Mouse (Mus musculus): ENCODE results near the gene Rpl18. TPM values are rescaled to one million over a fixed set of nuclear protein-coding genes. Genes with fewer than 3 reads are reported as not detected.

The Rpl18 gene
- total RNA-seq, 1 experiment, result 3,487 TPM

GRCm38 (mm10) chr7:45709036-45709435, 6.2 kb upstream of the Rpl18 start:
- Histone ChIP-seq H3K4me1 (ENCODE audit: control insufficient read depth in 2 of 2, insufficient read depth in 2 of 2, low read length in 2 of 2, poor library complexity in 1 of 2) (peaks cover 5 to 32% of the 10 kb centered on the region in 2 experiments; a peak in 3 of 4 replicates), H3K9me3 (ENCODE audit: control insufficient read depth, insufficient read depth, low read depth, low read length) (no peaks in the 10 kb centered on the region), H3K4me3 (ENCODE audit: insufficient read depth in 1 of 2, low read depth in 1 of 2, low read length in 2 of 2, poor library complexity in 1 of 2, severe bottlenecking in 1 of 2) (no peak overlapping the region), H3K9ac (ENCODE audit: insufficient read depth, low read depth, low read length, poor library complexity, severe bottlenecking) (no peak overlapping the region), H3K36me3 (ENCODE audit: control insufficient read depth, insufficient read depth, low read length, poor library complexity, severe bottlenecking) (peaks cover 29% of the 10 kb centered on the region), H3K27ac (ENCODE audit: insufficient read depth, low read depth, low read length, poor library complexity, severe bottlenecking) (no peak overlapping the region)
- DNase-seq (ENCODE audit: low read depth, low spot score), result no peak
- in situ Hi-C loops (cut with MboI; ENCODE audit: low sequenced_read_pairs in 2 of 2, unreplicated experiment in 2 of 2), result no loop called here
- TF ChIP-seq HCFC1 (IDR thresholded peaks at IDR 0.05; ENCODE audit: borderline replicate concordance, insufficient read depth, low read length), result no peak
- TF ChIP-seq CHD2 (IDR thresholded peaks at IDR 0.05; ENCODE audit: low read depth, low read length), result no peak

- H3K27ac ChIP-seq (ENCODE audit: insufficient read depth, low read depth, low read length, poor library complexity, severe bottlenecking), result no peak overlapping the region
- TF ChIP-seq ZC3H11A (IDR thresholded peaks at IDR 0.05; ENCODE audit: borderline replicate concordance, low read depth, low read length), result no peak
- no peak for TF ChIP-seq ZNF384 (IDR thresholded peaks at IDR 0.05; ENCODE audit: low read depth, low read length)
- no peak for TF ChIP-seq MAFK (IDR thresholded peaks at IDR 0.05; ENCODE audit: insufficient read depth, low read depth, low read length)
- no peak for TF ChIP-seq CHD2 (IDR thresholded peaks at IDR 0.05; ENCODE audit: low read depth, low read length)
- no peak for TF ChIP-seq HCFC1 (IDR thresholded peaks at IDR 0.05; ENCODE audit: borderline replicate concordance, insufficient read depth, low read length)
- H3K4me3 ChIP-seq (ENCODE audit: insufficient read depth in 1 of 2, low read depth in 1 of 2, low read length in 2 of 2, poor library complexity in 1 of 2, severe bottlenecking in 1 of 2), result no peak overlapping the region
- in situ Hi-C loops (cut with MboI; ENCODE audit: low sequenced_read_pairs in 2 of 2, unreplicated experiment in 2 of 2), result no loop called here
- DNase-seq (ENCODE audit: low read depth, low spot score), result no peak
- H3K36me3 ChIP-seq (ENCODE audit: control insufficient read depth, insufficient read depth, low read length, poor library complexity, severe bottlenecking), result peaks cover 29% of the 10 kb centered on the region
- no peak overlapping the region for H3K9ac ChIP-seq (ENCODE audit: insufficient read depth, low read depth, low read length, poor library complexity, severe bottlenecking)
- H3K9me3 ChIP-seq (ENCODE audit: control insufficient read depth, insufficient read depth, low read depth, low read length), result no peaks in the 10 kb centered on the region
- peaks cover 5 to 36% of the 10 kb centered on the region in 2 experiments; a peak in 3 of 4 replicates for H3K4me1 ChIP-seq (ENCODE audit: control insufficient read depth in 2 of 2, insufficient read depth in 2 of 2, low read length in 2 of 2, poor library complexity in 1 of 2)
Observed at GRCm38 (mm10) chr7:45709677-45710355, 5.4 kb upstream of the Rpl18 start.

GRCm38 (mm10) chr7:45710477-45711191, 4.6 kb upstream of the Rpl18 start:
- no peak overlapping the region for H3K27ac ChIP-seq (ENCODE audit: insufficient read depth, low read depth, low read length, poor library complexity, severe bottlenecking)
- H3K4me1 ChIP-seq (ENCODE audit: control insufficient read depth in 2 of 2, insufficient read depth in 2 of 2, low read length in 2 of 2, poor library complexity in 1 of 2), result peaks cover 5 to 35% of the 10 kb centered on the region in 2 experiments; a peak in 3 of 4 replicates
- peaks cover 29% of the 10 kb centered on the region for H3K36me3 ChIP-seq (ENCODE audit: control insufficient read depth, insufficient read depth, low read length, poor library complexity, severe bottlenecking)
- no peak for DNase-seq (ENCODE audit: low read depth, low spot score)
- H3K9ac ChIP-seq (ENCODE audit: insufficient read depth, low read depth, low read length, poor library complexity, severe bottlenecking), result 0 out of 2 replicates have a peak overlapping the region, but pooled peaks have one; percentile 8
- peak overlapping the region in 1 of 2 experiments; percentile 5; a peak in 1 of 4 replicates for H3K4me3 ChIP-seq (ENCODE audit: insufficient read depth in 1 of 2, low read depth in 1 of 2, low read length in 2 of 2, poor library complexity in 1 of 2, severe bottlenecking in 1 of 2)
- no peaks in the 10 kb centered on the region for H3K9me3 ChIP-seq (ENCODE audit: control insufficient read depth, insufficient read depth, low read depth, low read length)
- no peak for TF ChIP-seq ZNF384 (IDR thresholded peaks at IDR 0.05; ENCODE audit: low read depth, low read length)
- no peak for TF ChIP-seq MAFK (IDR thresholded peaks at IDR 0.05; ENCODE audit: insufficient read depth, low read depth, low read length)
- TF ChIP-seq HCFC1 (IDR thresholded peaks at IDR 0.05; ENCODE audit: borderline replicate concordance, insufficient read depth, low read length), result no peak
- TF ChIP-seq ZC3H11A (IDR thresholded peaks at IDR 0.05; ENCODE audit: borderline replicate concordance, low read depth, low read length), result no peak
- no peak for TF ChIP-seq CHD2 (IDR thresholded peaks at IDR 0.05; ENCODE audit: low read depth, low read length)
- in situ Hi-C loops (cut with MboI; ENCODE audit: low sequenced_read_pairs in 2 of 2, unreplicated experiment in 2 of 2), result no loop called here

GRCm38 (mm10) chr7:45711316-45712021, 3.8 kb upstream of the Rpl18 start:
- no peak for DNase-seq (ENCODE audit: low read depth, low spot score)
- Histone ChIP-seq H3K4me1 (ENCODE audit: control insufficient read depth in 2 of 2, insufficient read depth in 2 of 2, low read length in 2 of 2, poor library complexity in 1 of 2) (peaks cover 5 to 35% of the 10 kb centered on the region in 2 experiments; a peak in 3 of 4 replicates), H3K9ac (ENCODE audit: insufficient read depth, low read depth, low read length, poor library complexity, severe bottlenecking) (0 out of 2 replicates have a peak overlapping the region, but pooled peaks have one; percentile 4), H3K4me3 (ENCODE audit: insufficient read depth in 1 of 2, low read depth in 1 of 2, low read length in 2 of 2, poor library complexity in 1 of 2, severe bottlenecking in 1 of 2) (no peak overlapping the region), H3K9me3 (ENCODE audit: control insufficient read depth, insufficient read depth, low read depth, low read length) (no peaks in the 10 kb centered on the region), H3K27ac (ENCODE audit: insufficient read depth, low read depth, low read length, poor library complexity, severe bottlenecking) (no peak overlapping the region), H3K36me3 (ENCODE audit: control insufficient read depth, insufficient read depth, low read length, poor library complexity, severe bottlenecking) (peaks cover 29% of the 10 kb centered on the region)
- in situ Hi-C loops (cut with MboI; ENCODE audit: low sequenced_read_pairs in 2 of 2, unreplicated experiment in 2 of 2), result no loop called here
- TF ChIP-seq ZC3H11A (IDR thresholded peaks at IDR 0.05; ENCODE audit: borderline replicate concordance, low read depth, low read length) (no peak), CHD2 (IDR thresholded peaks at IDR 0.05; ENCODE audit: low read depth, low read length) (no peak), ZNF384 (IDR thresholded peaks at IDR 0.05; ENCODE audit: low read depth, low read length) (no peak)
